8 mouse cellular contexts compared by ENCODE assay signal in the genomic region with DNA sequence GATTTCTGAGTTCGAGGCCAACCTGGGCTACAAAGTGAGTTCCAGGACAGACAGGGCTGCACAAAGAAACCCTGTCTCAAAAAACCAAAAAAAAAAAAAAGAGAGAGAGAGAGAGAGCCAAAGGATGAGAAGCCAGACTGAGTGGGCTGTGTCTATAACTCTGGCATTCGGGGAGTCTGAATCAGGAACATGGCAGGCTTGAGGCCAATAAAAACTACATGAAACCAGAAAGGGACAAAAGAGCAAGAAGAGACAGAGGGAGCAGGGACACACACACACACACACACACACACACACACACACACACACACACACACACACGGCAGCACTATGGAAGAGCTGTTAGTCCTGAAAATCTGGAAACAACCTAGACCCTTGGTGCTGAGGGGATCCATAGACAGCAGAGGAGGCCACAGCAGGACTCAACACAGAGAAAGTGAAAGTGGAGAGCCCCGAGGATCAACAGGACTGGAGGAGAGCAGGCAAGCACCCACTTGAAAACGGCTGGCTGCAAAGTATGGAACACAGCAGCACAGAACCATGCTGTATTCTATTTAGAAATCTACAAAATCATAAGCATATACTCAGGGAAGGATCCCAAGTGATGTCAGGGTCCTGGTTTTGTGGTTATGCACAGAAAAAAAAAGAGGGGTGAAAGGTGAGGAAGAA. TPM values are rescaled to one million over a fixed set of nuclear protein-coding genes. Genes with fewer than 3 reads are reported as not detected.
DNase-seq lines count a peak whose midpoint lies in the region; ATAC-seq and TF ChIP-seq lines count a peak whose summit lies in the region.

No protein-coding gene starts in this region.

- no peaks in the 10 kb centered on the region for H3K36me3 ChIP-seq in liver, embryonic 13.5 days
- no peaks in the 10 kb centered on the region for H3K36me3 ChIP-seq in stomach, postnatal 0 days (ENCODE audit: control insufficient read depth, insufficient read depth, low read length)
- H3K36me3 ChIP-seq in hindbrain, embryonic 10.5 days: no peaks in the 10 kb centered on the region

- H3K9me3 ChIP-seq in liver, embryonic 13.5 days (replicated peaks): peaks cover 2% of the 10 kb centered on the region; the same call in 1 of the 2 replicates
- H3K9me3 ChIP-seq in stomach, postnatal 0 days (ENCODE audit: control insufficient read depth, low read length): no peaks in the 10 kb centered on the region
- H3K9me3 ChIP-seq in hindbrain, embryonic 10.5 days: no peaks in the 10 kb centered on the region

- peaks cover 61% of the 10 kb centered on the region for H3K4me1 ChIP-seq in liver, embryonic 13.5 days (replicated peaks)
- H3K4me1 ChIP-seq in stomach, postnatal 0 days (replicated peaks; ENCODE audit: control insufficient read depth, insufficient read depth): no peaks in the 10 kb centered on the region
- H3K4me1 ChIP-seq in hindbrain, embryonic 10.5 days (replicated peaks): no peaks in the 10 kb centered on the region

- peak overlapping the region; percentile 97 for H3K27ac ChIP-seq in liver, embryonic 13.5 days
- H3K27ac ChIP-seq in stomach, postnatal 0 days (replicated peaks): no peak overlapping the region
- H3K27ac ChIP-seq in hindbrain, embryonic 10.5 days: no peak overlapping the region

- DNase-seq in thymus, postnatal 0 days (ENCODE audit: low spot score): peak; percentile 11
- no peak for DNase-seq in thymus, postnatal 14 days
- peak; percentile 28 to 33 for DNase-seq in heart, adult 9 months (ENCODE audit: low spot score in 2 of 2)
- DNase-seq in liver, embryonic 13.5 days: peak; percentile 11
- DNase-seq in stomach, postnatal 0 days (ENCODE audit: low spot score): peak; percentile 25
- no peak for DNase-seq in hindbrain, embryonic 10.5 days (ENCODE audit: low spot score)
- DNase-seq in urinary bladder, postnatal 4 days (ENCODE audit: low spot score in 2 of 2): no peak
- no peak for DNase-seq in embryo, embryonic 9.5 days (ENCODE audit: extremely low spot score)

- no peaks in the 10 kb centered on the region for H3K27me3 ChIP-seq in liver, embryonic 13.5 days
- no peaks in the 10 kb centered on the region for H3K27me3 ChIP-seq in stomach, postnatal 0 days (ENCODE audit: control insufficient read depth, insufficient read depth, low read length)
- H3K27me3 ChIP-seq in hindbrain, embryonic 10.5 days (ENCODE audit: insufficient read depth, poor library complexity, severe bottlenecking): no peaks in the 10 kb centered on the region

- peak overlapping the region; percentile 10; the same call in 1 of the 2 replicates for H3K4me3 ChIP-seq in liver, embryonic 13.5 days (replicated peaks)
- no peak overlapping the region for H3K4me3 ChIP-seq in stomach, postnatal 0 days (ENCODE audit: low read depth, low read length)
- no peak overlapping the region for H3K4me3 ChIP-seq in hindbrain, embryonic 10.5 days

- no peak for TF ChIP-seq EP300 in stomach, postnatal 0 days (optimal IDR thresholded peaks at IDR 0.05)

- ATAC-seq in liver, embryonic 13.5 days (ENCODE audit: low read depth): no peak
- no peak for ATAC-seq in stomach, postnatal 0 days (ENCODE audit: low FRiP score, low TSS enrichment)

- WGBS in liver, embryonic 13.5 days (ENCODE audit: insufficient replicate concordance): 54% methylated on average over 5 of the region's 5 CpGs
- 41% methylated on average over 5 of the region's 5 CpGs for WGBS in stomach, postnatal 0 days
- WGBS in hindbrain, embryonic 10.5 days: 81% methylated on average over 5 of the region's 5 CpGs

- TF ChIP-seq CTCF in stomach, postnatal 0 days (IDR thresholded peaks at IDR 0.05; ENCODE audit: low read depth): no peak

- peak overlapping the region; percentile 58 for H3K4me2 ChIP-seq in liver, embryonic 13.5 days
- H3K4me2 ChIP-seq in stomach, postnatal 0 days (replicated peaks; ENCODE audit: low read depth): peak overlapping the region; percentile 25

- H3K9ac ChIP-seq in liver, embryonic 13.5 days: peak overlapping the region; percentile 65
- no peak overlapping the region for H3K9ac ChIP-seq in stomach, postnatal 0 days (ENCODE audit: low read length)

RNA-seq across cellular contexts. Expression of a gene that starts 9.8 kb away (rescaled TPM):
- 24.8 and 28.7 TPM in 2 replicates for polyA plus RNA-seq in thymus, postnatal 0 days (2015; fragmentation: Nextera tagmentation; extraction: Ambion mirVana)
- 0.24 and 0.27 TPM in 2 replicates for polyA plus RNA-seq in liver, embryonic 13.5 days (2015; fragmentation: Nextera tagmentation; extraction: Ambion mirVana)
- 0.06 TPM in 1 of 2 replicates, not detected in the other for polyA plus RNA-seq in stomach, postnatal 0 days (2015; fragmentation: Nextera tagmentation; extraction: Ambion mirVana)
- polyA plus RNA-seq in hindbrain, embryonic 10.5 days (2016; fragmentation: Nextera tagmentation; extraction: Ambion mirVana): not detected in 2 replicates

RNA-seq across cellular contexts. Expression of a gene that starts 36.2 kb away (rescaled TPM):
- polyA plus RNA-seq in thymus, postnatal 0 days (2015; fragmentation: Nextera tagmentation; extraction: Ambion mirVana): 5.6 and 9.6 TPM in 2 replicates
- 0.39 and 0.40 TPM in 2 replicates for polyA plus RNA-seq in liver, embryonic 13.5 days (2015; fragmentation: Nextera tagmentation; extraction: Ambion mirVana)
- polyA plus RNA-seq in stomach, postnatal 0 days (2015; fragmentation: Nextera tagmentation; extraction: Ambion mirVana): 18.0 and 21.9 TPM in 2 replicates
- polyA plus RNA-seq in hindbrain, embryonic 10.5 days (2016; fragmentation: Nextera tagmentation; extraction: Ambion mirVana): 12.2 and 13.3 TPM in 2 replicates

RNA-seq across cellular contexts. Expression of a gene that starts 39.5 kb away (rescaled TPM):
- 0.44 and 0.90 TPM in 2 replicates for polyA plus RNA-seq in thymus, postnatal 0 days (2015; fragmentation: Nextera tagmentation; extraction: Ambion mirVana)
- polyA plus RNA-seq in liver, embryonic 13.5 days (2015; fragmentation: Nextera tagmentation; extraction: Ambion mirVana): 0.81 and 1.3 TPM in 2 replicates
- 164 and 188 TPM in 2 replicates for polyA plus RNA-seq in stomach, postnatal 0 days (2015; fragmentation: Nextera tagmentation; extraction: Ambion mirVana)
- 0.15 and 0.21 TPM in 2 replicates for polyA plus RNA-seq in hindbrain, embryonic 10.5 days (2016; fragmentation: Nextera tagmentation; extraction: Ambion mirVana)

Comparison
In these comparisons a context has a peak if more than half of its experiments do, and no peak if none do; other contexts are left out.
1. DNase-seq: peak in thymus, postnatal 0 days (single experiment), heart, adult 9 months (2 of 2), liver, embryonic 13.5 days (single experiment) and stomach, postnatal 0 days (single experiment); none in thymus, postnatal 14 days (single experiment), hindbrain, embryonic 10.5 days (single experiment), urinary bladder, postnatal 4 days (0 of 2) and embryo, embryonic 9.5 days (single experiment).
2. RNA of a gene that starts 9.8 kb away (polyA plus RNA-seq): 24.8 to 28.7 TPM in thymus, postnatal 0 days; 0.24 to 0.27 TPM in liver, embryonic 13.5 days, 0.06 TPM in stomach, postnatal 0 days and not detected in hindbrain, embryonic 10.5 days; every median in the first group is over 10 times any median in the second.
3. RNA of a gene that starts 39.5 kb away (polyA plus RNA-seq): 164 to 188 TPM in stomach, postnatal 0 days; 0.44 to 0.90 TPM in thymus, postnatal 0 days, 0.81 to 1.3 TPM in liver, embryonic 13.5 days and 0.15 to 0.21 TPM in hindbrain, embryonic 10.5 days; every median in the first group is over 10 times any median in the second.